Mouse (Mus musculus) forebrain, embryonic 14.5 days (tissue): ENCODE measurements around the gene Rpp40. TPM values are rescaled to one million over a fixed set of nuclear protein-coding genes. Genes with fewer than 3 reads are reported as not detected.

Experiments
- ATAC-seq: fragments of 200-750 bp; cut with Nextera tagmentation; 2 replicates; pipeline ENCODE4 v1.8.0; 2017; ENCODE audit warnings: mild to moderate bottlenecking, moderate library complexity
- DNase-seq: peaks from one replicate; pipeline ENCODE4 v3.0.0-alpha.2; 2015; ENCODE audit warnings: low spot score
- H3K27ac ChIP-seq: fragments of 300-500 bp; sonication (generic); 2 replicates; pipeline ENCODE4 v1.5.1; 2014; ENCODE audit warnings: low read depth, mild to moderate bottlenecking, control low read depth, low read length, moderate library complexity
- H3K27me3 ChIP-seq: fragments of 300-500 bp; sonication (generic); replicated peaks from 2 replicates; pipeline ENCODE4 v1.6.1; 2014; ENCODE audit warnings: low read length, control low read depth, mixed read lengths; ENCODE audit not compliant: control insufficient read depth, insufficient read depth
- H3K36me3 ChIP-seq: fragments of 300-500 bp; sonication (generic); 2 replicates; pipeline ENCODE4 v1.6.1; 2014; ENCODE audit warnings: low read length, control low read depth; ENCODE audit not compliant: control insufficient read depth, insufficient read depth
- H3K4me1 ChIP-seq: fragments of 300-500 bp; sonication (generic); 2 replicates; pipeline ENCODE4 v1.6.1; 2014; ENCODE audit warnings: antibody characterized with exemption, low read length, control low read depth; ENCODE audit not compliant: control insufficient read depth, insufficient read depth
- H3K4me2 ChIP-seq: fragments of 300-500 bp; sonication (generic); 2 replicates; pipeline ENCODE4 v1.6.1; 2014; ENCODE audit warnings: mild to moderate bottlenecking, control low read depth, low read length
- H3K4me3 ChIP-seq: fragments of 300-500 bp; sonication (generic); 2 replicates; pipeline ENCODE4 v1.5.1; 2014; ENCODE audit warnings: low read depth, low read length, control low read depth
- H3K9ac ChIP-seq: fragments of 300-500 bp; sonication (generic); 2 replicates; pipeline ENCODE4 v1.6.1; 2014; ENCODE audit warnings: mild to moderate bottlenecking, low read length, control low read depth, moderate library complexity
- H3K9me3 ChIP-seq: fragments of 300-500 bp; sonication (generic); replicated peaks from 2 replicates; pipeline ENCODE4 v1.6.1; 2016; ENCODE audit warnings: low read length, control low read depth, mixed read lengths; ENCODE audit not compliant: control insufficient read depth
- WGBS: fragments of 180-500 bp; shearing (Covaris S2); extraction: QIAGEN DNeasy Blood & Tissue Kit; methylation state at CpG from one replicate; pipeline ENCODE4 v1.1.7; 2014; 5-methylcytosine and 5-hydroxymethylcytosine counted together
- polyA plus RNA-seq: library from polyadenylated mRNA; unstranded; fragments of >200 nt; fragmentation: Nextera tagmentation; extraction: Ambion mirVana; gene quantifications from 2 replicates; pipeline ENCODE4 v1.2.1, GENCODE M21; 2014

Gene Rpp40
- polyA plus RNA-seq, 1 experiment from 2014 or later = 9.2 TPM

GRCm38 (mm10) chr13:35870659-35871058 is 35.5 kb downstream of the Rpp40 start:
- H3K27ac ChIP-seq = no peak overlapping the region

GRCm38 (mm10) chr13:35860916-35861315 is 45.2 kb downstream of the Rpp40 start:
- peaks cover 5% of the 10 kb centered on the region; the same call in 1 of the 2 replicates for H3K36me3 ChIP-seq
- 64% methylated on average over 8 of the region's 8 CpGs for WGBS
- no peak for DNase-seq
- no peak for ATAC-seq
- no peak overlapping the region for H3K27ac ChIP-seq
- no peaks in the 10 kb centered on the region for H3K4me1 ChIP-seq
- H3K9me3 ChIP-seq = no peaks in the 10 kb centered on the region
- no peak overlapping the region for H3K4me3 ChIP-seq
- H3K27me3 ChIP-seq = no peaks in the 10 kb centered on the region
- H3K4me2 ChIP-seq = no peak overlapping the region
- H3K9ac ChIP-seq = no peak overlapping the region

More at GRCm38 (mm10) chr13:35870659-35871058, 35.5 kb downstream of the Rpp40 start:
- H3K4me2 ChIP-seq = no peak overlapping the region
- H3K4me3 ChIP-seq = no peak overlapping the region
- H3K27me3 ChIP-seq = no peaks in the 10 kb centered on the region
- no peaks in the 10 kb centered on the region for H3K36me3 ChIP-seq
- no peaks in the 10 kb centered on the region for H3K4me1 ChIP-seq
- 96% methylated on average over 8 of the region's 8 CpGs for WGBS
- ATAC-seq = no peak
- DNase-seq = no peak
- no peaks in the 10 kb centered on the region for H3K9me3 ChIP-seq
- H3K9ac ChIP-seq = no peak overlapping the region

- ATAC-seq = no peak
- DNase-seq = no peak
- Histone ChIP-seq H3K9ac (no peak overlapping the region), H3K4me3 (no peak overlapping the region), H3K27me3 (no peaks in the 10 kb centered on the region), H3K4me1 (no peaks in the 10 kb centered on the region), H3K27ac (no peak overlapping the region), H3K4me2 (no peak overlapping the region), H3K36me3 (no peaks in the 10 kb centered on the region), H3K9me3 (no peaks in the 10 kb centered on the region)
- 82% methylated on average over 7 of the region's 7 CpGs for WGBS
These were observed 48.7 kb downstream of the Rpp40 start for GRCm38 (mm10) chr13:35857486-35857885.

- Histone ChIP-seq H3K27ac (no peak overlapping the region), H3K36me3 (no peaks in the 10 kb centered on the region), H3K9me3 (no peaks in the 10 kb centered on the region), H3K4me3 (no peak overlapping the region), H3K4me1 (no peaks in the 10 kb centered on the region), H3K27me3 (no peaks in the 10 kb centered on the region), H3K4me2 (no peak overlapping the region), H3K9ac (no peak overlapping the region)
- 55% methylated on average over 2 of the region's 2 CpGs for WGBS
- ATAC-seq = no peak
- no peak for DNase-seq
These were observed 53.1 kb downstream of the Rpp40 start for GRCm38 (mm10) chr13:35852851-35853575.

- Histone ChIP-seq H3K27ac (no peak overlapping the region), H3K4me3 (no peak overlapping the region), H3K27me3 (no peaks in the 10 kb centered on the region), H3K4me1 (no peaks in the 10 kb centered on the region), H3K36me3 (no peaks in the 10 kb centered on the region), H3K9me3 (no peaks in the 10 kb centered on the region), H3K4me2 (no peak overlapping the region), H3K9ac (no peak overlapping the region)
- ATAC-seq (no peak), DNase-seq (no peak)
- WGBS = 92% methylated on average over 6 of the region's 6 CpGs
These were observed 54.6 kb downstream of the Rpp40 start for GRCm38 (mm10) chr13:35851581-35851980.

- ATAC-seq (no peak), DNase-seq (no peak)
- WGBS = 80% methylated on average over 3 of the region's 3 CpGs
- Histone ChIP-seq H3K27ac (no peak overlapping the region), H3K27me3 (no peaks in the 10 kb centered on the region), H3K4me3 (no peak overlapping the region), H3K4me2 (no peak overlapping the region), H3K36me3 (no peaks in the 10 kb centered on the region), H3K9ac (no peak overlapping the region), H3K9me3 (no peaks in the 10 kb centered on the region), H3K4me1 (no peaks in the 10 kb centered on the region)
These were observed 57.5 kb downstream of the Rpp40 start for GRCm38 (mm10) chr13:35848694-35849093.

GRCm38 (mm10) chr13:35845306-35845705 is 60.9 kb downstream of the Rpp40 start:
- no peak overlapping the region for H3K27ac ChIP-seq
- H3K9me3 ChIP-seq = no peaks in the 10 kb centered on the region
- H3K27me3 ChIP-seq = no peaks in the 10 kb centered on the region
- no peak for ATAC-seq
- H3K4me2 ChIP-seq = no peak overlapping the region
- no peak overlapping the region for H3K9ac ChIP-seq
- H3K4me1 ChIP-seq = no peaks in the 10 kb centered on the region
- DNase-seq = no peak
- H3K4me3 ChIP-seq = no peak overlapping the region
- H3K36me3 ChIP-seq = no peaks in the 10 kb centered on the region
- 75% methylated on average over 3 of the region's 3 CpGs for WGBS

Other genes with a start within 250 kb of the Rpp40 start
- gene Cdyl, start 246.5 kb downstream of the Rpp40 start, polyA plus RNA-seq = 4.5 and 4.6 TPM in 2 replicates
- 0.59 and 0.76 TPM in 2 replicates for gene Ppp1r3g, start 52.5 kb upstream of the Rpp40 start, polyA plus RNA-seq
- gene Fars2, start 211.1 kb upstream of the Rpp40 start, polyA plus RNA-seq = 31.1 and 35.5 TPM in 2 replicates
- gene Lyrm4, start 211.2 kb upstream of the Rpp40 start, polyA plus RNA-seq = 39.0 and 41.3 TPM in 2 replicates